Mouse (Mus musculus) right cerebral cortex, postnatal 10 days (tissue): ENCODE data around the gene Gm20388.
A peak's percentile ranks its signal among the peaks of the same experiment; 100 is the strongest.

Experiments
- DNase-seq, 2 experiments: peaks; one replicate each; pipeline ENCODE4 v3.0.0; 2021; ENCODE audit warnings: low spot score in 2 of 2

The Gm20388 gene

GRCm38 (mm10) chr8:120471166-120471565, 560.5 kb downstream of the Gm20388 start:
- no peak for DNase-seq

GRCm38 (mm10) chr8:120471752-120472151, 561.1 kb downstream of the Gm20388 start:
- DNase-seq = no peak

- no peak for DNase-seq
Observed at GRCm38 (mm10) chr8:120472230-120472629, 561.6 kb downstream of the Gm20388 start.

- no peak for DNase-seq
Observed at GRCm38 (mm10) chr8:120473729-120474364, 563.2 kb downstream of the Gm20388 start.

- no peak for DNase-seq
Observed at GRCm38 (mm10) chr8:120474496-120475235, 564.0 kb downstream of the Gm20388 start.

- DNase-seq = no peak
Observed at GRCm38 (mm10) chr8:120475462-120476201, 565.0 kb downstream of the Gm20388 start.

GRCm38 (mm10) chr8:120476711-120477575, 566.3 kb downstream of the Gm20388 start:
- no peak for DNase-seq

GRCm38 (mm10) chr8:120478754-120479153, 568.1 kb downstream of the Gm20388 start:
- DNase-seq = no peak

GRCm38 (mm10) chr8:120479691-120480090, 569.0 kb downstream of the Gm20388 start:
- no peak for DNase-seq

GRCm38 (mm10) chr8:120482015-120482689, 571.5 kb downstream of the Gm20388 start:
- DNase-seq = no peak

- peak; percentile 68 to 75 for DNase-seq
Observed at GRCm38 (mm10) chr8:120484460-120484859, 573.8 kb downstream of the Gm20388 start.

- peak; percentile 67 to 70 for DNase-seq
Observed at GRCm38 (mm10) chr8:120485116-120485515, 574.5 kb downstream of the Gm20388 start.

- DNase-seq = peak in 1 of 2 experiments; percentile 37
Observed at GRCm38 (mm10) chr8:120485551-120486476, 575.2 kb downstream of the Gm20388 start.

GRCm38 (mm10) chr8:120486477-120487376, 576.1 kb downstream of the Gm20388 start:
- peak; percentile 80 for DNase-seq

- no peak for DNase-seq
Observed at GRCm38 (mm10) chr8:120487377-120487728, 576.7 kb downstream of the Gm20388 start.

- DNase-seq = peak; percentile 84 to 85
Observed at GRCm38 (mm10) chr8:120487729-120488510, 577.3 kb downstream of the Gm20388 start.

GRCm38 (mm10) chr8:120488636-120489131, 578.0 kb downstream of the Gm20388 start:
- peak in 1 of 2 experiments; percentile 59 for DNase-seq
